Mouse (Mus musculus): ENCODE measurements around the gene Rbks.
"Not testable (repeated sequence)": the region's sequence is repeated elsewhere in the genome, so short reads cannot be mapped to it uniquely, and the experiment has no call there.

Gene Rbks

GRCm38 (mm10) chr5:31627562-31628526 lies 69.6 kb downstream of the Rbks start:
- in situ Hi-C loops (cut with MboI, MseI) = no loop called here

- in situ Hi-C loops (cut with MboI, MseI) = no loop called here
Observed at GRCm38 (mm10) chr5:31627117-31627516, 70.3 kb downstream of the Rbks start.

GRCm38 (mm10) chr5:31620326-31620725 lies 77.1 kb downstream of the Rbks start:
- in situ Hi-C loops (cut with MboI, MseI) = no loop called here

- in situ Hi-C loops (cut with MboI, MseI) = loop anchor here (5.0 kb wide), 1 partner anchor 37 kb away; no protein-coding TSS in a partner anchor
Observed at GRCm38 (mm10) chr5:31614339-31615025, 82.9 kb downstream of the Rbks start.

- in situ Hi-C loops (cut with MboI, MseI) = no loop called here
Observed at GRCm38 (mm10) chr5:31613852-31614286, 83.6 kb downstream of the Rbks start.

- in situ Hi-C loops (cut with MboI, MseI) = no loop called here
Observed at GRCm38 (mm10) chr5:31611186-31611585, 86.2 kb downstream of the Rbks start.

- in situ Hi-C loops (cut with MboI, MseI) = no loop called here
Observed at GRCm38 (mm10) chr5:31610376-31611086, 86.9 kb downstream of the Rbks start.

GRCm38 (mm10) chr5:31606151-31606550 lies 91.3 kb downstream of the Rbks start:
- in situ Hi-C loops (cut with MboI, MseI) = no loop called here

- in situ Hi-C loops (cut with MboI, MseI) = no loop called here
Observed at GRCm38 (mm10) chr5:31603766-31604165, 93.7 kb downstream of the Rbks start.

- in situ Hi-C loops (cut with MboI, MseI) = no loop called here
Observed at GRCm38 (mm10) chr5:31602377-31602776, 95.0 kb downstream of the Rbks start.

GRCm38 (mm10) chr5:31601162-31601722 lies 96.2 kb downstream of the Rbks start:
- in situ Hi-C loops (cut with MboI, MseI) = no loop called here

GRCm38 (mm10) chr5:31599161-31599560 lies 98.3 kb downstream of the Rbks start:
- in situ Hi-C loops (cut with MboI, MseI) = no loop called here

GRCm38 (mm10) chr5:31598579-31598978 lies 98.8 kb downstream of the Rbks start:
- in situ Hi-C loops (cut with MboI, MseI) = no loop called here

GRCm38 (mm10) chr5:31598121-31598520 lies 99.3 kb downstream of the Rbks start:
- in situ Hi-C loops (cut with MboI, MseI) = no loop called here

GRCm38 (mm10) chr5:31597430-31597944 lies 99.9 kb downstream of the Rbks start:
- in situ Hi-C loops (cut with MboI, MseI) = no loop called here

GRCm38 (mm10) chr5:31596481-31597429 lies 100.7 kb downstream of the Rbks start, which contains the start of gene Mrpl33:
Gene Mrpl33 (plus strand): TSS chr5:31596935.
- in situ Hi-C loops (cut with MboI, MseI) = no loop called here

GRCm38 (mm10) chr5:31595868-31596267 lies 101.6 kb downstream of the Rbks start:
- in situ Hi-C loops (cut with MboI, MseI) = no loop called here

- in situ Hi-C loops (cut with MboI, MseI) = no loop called here
Observed at GRCm38 (mm10) chr5:31591122-31591521, 106.3 kb downstream of the Rbks start.

- in situ Hi-C loops (cut with MboI, MseI) = no loop called here
Observed at GRCm38 (mm10) chr5:31589711-31590319, 107.6 kb downstream of the Rbks start.

GRCm38 (mm10) chr5:31588672-31589071 lies 108.8 kb downstream of the Rbks start:
- in situ Hi-C loops (cut with MboI, MseI) = not testable (repeated sequence)

All from T-helper 2 cell (primary cell).